Mouse (Mus musculus): ENCODE measurements around the gene Gm30191. TPM values are rescaled to one million over a fixed set of nuclear protein-coding genes. Genes with fewer than 3 reads are reported as not detected.

The Gm30191 gene
- polyA plus RNA-seq, 2 experiments = not detected

DNA sequence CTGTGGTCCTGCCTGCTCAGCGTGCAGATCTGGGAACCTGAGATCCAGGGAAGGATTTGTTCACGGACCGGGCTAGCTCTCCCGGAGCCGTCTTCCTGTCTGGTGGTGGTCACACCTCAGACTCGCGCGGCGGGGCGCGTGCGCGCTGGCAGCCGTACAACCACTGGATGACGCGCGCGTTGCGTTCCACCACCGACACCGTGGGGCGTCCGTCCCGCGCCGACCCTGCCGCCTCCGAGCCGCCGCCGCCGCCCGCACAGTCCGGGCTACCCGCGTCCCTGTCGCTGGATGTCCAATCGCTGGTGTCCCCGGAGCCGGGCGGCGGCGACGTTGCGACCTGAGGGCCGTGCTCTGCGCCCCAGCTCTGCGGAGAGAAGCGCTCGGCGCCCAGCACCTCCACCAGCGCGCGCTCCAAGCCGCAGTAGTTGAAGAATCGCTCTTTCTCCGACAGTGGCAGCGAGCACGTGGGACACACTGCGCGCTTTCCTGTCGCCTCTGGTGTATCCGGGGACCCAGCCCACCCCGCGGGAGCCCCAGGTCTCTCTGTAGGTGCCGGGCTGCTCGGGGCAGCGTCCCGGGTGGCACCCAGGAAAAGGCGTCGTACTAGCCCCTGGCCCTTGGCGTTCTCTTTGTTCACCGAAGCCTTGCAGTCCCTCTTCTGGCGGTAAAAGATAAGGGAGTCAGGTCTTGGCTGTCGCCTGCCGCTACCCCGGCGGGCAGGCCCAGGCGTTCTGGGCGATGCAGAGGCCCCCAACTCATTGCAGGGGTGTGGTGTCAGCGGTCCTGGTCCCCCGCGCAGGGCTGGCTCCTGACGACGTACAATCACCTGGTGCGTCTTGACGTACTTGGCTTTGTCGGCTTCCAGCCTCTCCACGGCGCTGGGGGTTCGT, 4.8 kb downstream of the Gm30191 start:
- H3K9ac ChIP-seq (replicated peaks) = no peak overlapping the region
- H3K4me1 ChIP-seq (replicated peaks; ENCODE audit: control insufficient read depth in 2 of 2, insufficient read depth in 2 of 2, low read length in 1 of 2) = peaks cover 0 to 18% of the 10 kb centered on the region in 2 experiments; a peak in 2 of 4 replicates
- DNase-seq (ENCODE audit: low read depth in 3 of 3, low spot score in 3 of 3) = no peak
- H3K4me3 ChIP-seq (ENCODE audit: insufficient read depth in 1 of 2, low read depth in 2 of 2, low read length in 2 of 2) = peak overlapping the region; percentile 2 to 43; a peak in 3 of 4 replicates
- no peak overlapping the region for H3K27ac ChIP-seq
- peaks cover 84% of the 10 kb centered on the region for H3K27me3 ChIP-seq (ENCODE audit: control insufficient read depth, insufficient read depth, low read length)
- H3K36me3 ChIP-seq (replicated peaks; ENCODE audit: control insufficient read depth, insufficient read depth, low read depth) = no peaks in the 10 kb centered on the region
- no peaks in the 10 kb centered on the region for H3K9me3 ChIP-seq (ENCODE audit: control insufficient read depth, low read length)
- peak; percentile 34; the same call in 1 of the 2 replicates for ATAC-seq (ENCODE audit: insufficient read depth)
- 1% methylated on average over 91 of the region's 91 CpGs for WGBS (ENCODE audit: insufficient replicate concordance)
- no peak for TF ChIP-seq CTCF (IDR thresholded peaks at IDR 0.05; ENCODE audit: low read depth)
- TF ChIP-seq EP300 (IDR thresholded peaks at IDR 0.05; ENCODE audit: low read depth) = no peak
- H3K4me2 ChIP-seq (ENCODE audit: low read depth) = peak overlapping the region; percentile 61

DNA sequence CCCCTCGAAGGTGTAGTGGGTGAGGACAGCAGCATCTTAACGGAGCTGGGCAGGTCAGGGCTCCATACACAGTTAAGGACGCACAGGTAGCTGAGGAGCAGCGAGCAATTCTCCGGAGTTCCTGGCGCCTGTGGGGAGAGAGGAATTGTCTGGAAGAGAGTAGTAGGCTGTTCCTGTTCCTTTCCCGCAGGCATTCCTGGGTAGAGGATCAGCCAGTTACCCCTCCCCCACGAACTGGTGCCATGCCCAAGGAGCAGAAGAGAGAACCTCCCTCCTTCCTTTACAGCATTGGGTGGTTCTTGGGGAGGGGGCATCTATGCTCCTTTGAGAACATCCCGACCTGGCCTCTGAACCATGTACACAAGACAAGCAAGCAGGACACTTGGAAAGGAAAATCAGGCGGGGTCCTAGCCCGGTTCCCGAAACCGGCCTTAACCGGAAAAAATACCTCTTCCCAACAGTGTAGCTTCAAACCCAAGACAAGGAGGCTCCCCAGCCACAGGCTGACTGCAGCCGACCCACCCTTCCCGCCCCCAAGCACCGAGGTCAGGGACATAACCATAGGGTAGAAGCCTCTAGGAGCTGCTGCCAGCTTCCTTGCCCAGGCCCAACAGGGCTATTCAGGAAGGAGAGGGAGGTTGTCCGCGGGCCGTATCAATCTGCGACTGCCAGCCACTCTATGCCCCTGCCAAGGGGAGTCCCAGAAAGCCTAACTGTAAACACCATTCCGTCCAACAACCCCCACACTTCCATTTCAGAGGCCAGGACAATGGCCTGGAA, 5.6 kb downstream of the Gm30191 start:
- TF ChIP-seq EP300 (IDR thresholded peaks at IDR 0.05; ENCODE audit: low read depth) (no peak), CTCF (IDR thresholded peaks at IDR 0.05; ENCODE audit: low read depth) (no peak)

DNA sequence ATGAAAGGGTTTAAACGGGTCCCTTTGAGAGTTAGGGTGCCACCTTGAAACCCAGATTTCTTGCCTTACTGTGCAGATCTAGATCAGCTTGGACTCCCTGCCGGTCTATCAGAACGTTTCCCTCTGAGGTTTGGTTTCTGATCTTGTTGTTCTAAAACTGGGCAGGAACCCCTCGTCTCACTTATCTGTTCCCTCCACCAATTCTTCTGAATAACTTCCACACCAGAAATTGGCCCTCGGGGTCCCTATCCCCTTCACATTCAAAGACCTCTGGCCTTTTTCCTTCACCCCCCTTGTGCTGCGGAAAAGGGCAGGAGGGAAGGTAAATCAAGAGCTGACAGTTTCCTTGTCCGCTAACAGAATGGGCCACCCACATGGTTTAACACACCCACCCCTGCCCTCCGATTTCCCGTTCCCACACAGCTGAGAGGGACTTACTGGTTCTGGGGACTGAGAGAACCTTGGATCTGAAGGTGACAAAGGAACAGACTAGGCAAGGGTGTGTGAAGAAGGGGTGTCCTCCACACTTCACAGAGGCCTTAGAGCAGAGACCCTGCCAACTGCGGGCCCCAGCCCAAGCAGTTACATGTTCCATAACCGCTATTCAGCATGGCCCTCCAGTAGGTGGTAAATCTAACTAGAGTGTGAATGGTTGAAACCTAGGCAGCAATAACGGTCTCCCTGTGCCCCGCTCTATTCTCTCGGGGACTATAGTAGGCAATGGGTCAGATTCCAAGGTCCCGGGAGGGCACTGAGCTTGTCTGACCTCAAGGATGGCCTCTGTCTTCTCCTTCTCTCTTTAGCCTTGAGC, 6.4 kb downstream of the Gm30191 start:
- H3K9ac ChIP-seq (replicated peaks) = no peak overlapping the region
- H3K27ac ChIP-seq = no peak overlapping the region
- ATAC-seq (ENCODE audit: insufficient read depth) = no peak
- no peak overlapping the region for H3K4me2 ChIP-seq (ENCODE audit: low read depth)
- DNase-seq (ENCODE audit: low read depth in 3 of 3, low spot score in 3 of 3) = no peak
- 0 out of 4 replicates have a peak overlapping the region, but pooled peaks of 1 of the 2 experiments have one; percentile 28 for H3K4me3 ChIP-seq (ENCODE audit: insufficient read depth in 1 of 2, low read depth in 2 of 2, low read length in 2 of 2)
- 13% methylated on average over 15 of the region's 15 CpGs for WGBS (ENCODE audit: insufficient replicate concordance)
- H3K9me3 ChIP-seq (ENCODE audit: control insufficient read depth, low read length) = no peaks in the 10 kb centered on the region
- TF ChIP-seq CTCF (IDR thresholded peaks at IDR 0.05; ENCODE audit: low read depth) = no peak
- TF ChIP-seq EP300 (IDR thresholded peaks at IDR 0.05; ENCODE audit: low read depth) = no peak
- H3K27me3 ChIP-seq (ENCODE audit: control insufficient read depth, insufficient read depth, low read length) = peaks cover 75% of the 10 kb centered on the region
- no peaks in the 10 kb centered on the region for H3K36me3 ChIP-seq (replicated peaks; ENCODE audit: control insufficient read depth, insufficient read depth, low read depth)
- peaks cover 0 to 18% of the 10 kb centered on the region in 2 experiments; a peak in 2 of 4 replicates for H3K4me1 ChIP-seq (replicated peaks; ENCODE audit: control insufficient read depth in 2 of 2, insufficient read depth in 2 of 2, low read length in 1 of 2)

More for the DNA sequence above, 5.6 kb downstream of the Gm30191 start:
- H3K36me3 ChIP-seq (replicated peaks; ENCODE audit: control insufficient read depth, insufficient read depth, low read depth) = no peaks in the 10 kb centered on the region
- DNase-seq (ENCODE audit: low read depth in 3 of 3, low spot score in 3 of 3) = no peak
- H3K27ac ChIP-seq = no peak overlapping the region
- H3K9ac ChIP-seq (replicated peaks) = no peak overlapping the region
- peaks cover 83% of the 10 kb centered on the region for H3K27me3 ChIP-seq (ENCODE audit: control insufficient read depth, insufficient read depth, low read length)
- peaks cover 0 to 18% of the 10 kb centered on the region in 2 experiments; a peak in 2 of 4 replicates for H3K4me1 ChIP-seq (replicated peaks; ENCODE audit: control insufficient read depth in 2 of 2, insufficient read depth in 2 of 2, low read length in 1 of 2)
- ATAC-seq (ENCODE audit: insufficient read depth) = no peak
- H3K4me3 ChIP-seq (ENCODE audit: insufficient read depth in 1 of 2, low read depth in 2 of 2, low read length in 2 of 2) = peak overlapping the region in 1 of 2 experiments; percentile 43; a peak in 1 of 4 replicates
- H3K9me3 ChIP-seq (ENCODE audit: control insufficient read depth, low read length) = no peaks in the 10 kb centered on the region
- 8% methylated on average over 22 of the region's 22 CpGs for WGBS (ENCODE audit: insufficient replicate concordance)
- peak overlapping the region; percentile 61 for H3K4me2 ChIP-seq (ENCODE audit: low read depth)

DNA sequence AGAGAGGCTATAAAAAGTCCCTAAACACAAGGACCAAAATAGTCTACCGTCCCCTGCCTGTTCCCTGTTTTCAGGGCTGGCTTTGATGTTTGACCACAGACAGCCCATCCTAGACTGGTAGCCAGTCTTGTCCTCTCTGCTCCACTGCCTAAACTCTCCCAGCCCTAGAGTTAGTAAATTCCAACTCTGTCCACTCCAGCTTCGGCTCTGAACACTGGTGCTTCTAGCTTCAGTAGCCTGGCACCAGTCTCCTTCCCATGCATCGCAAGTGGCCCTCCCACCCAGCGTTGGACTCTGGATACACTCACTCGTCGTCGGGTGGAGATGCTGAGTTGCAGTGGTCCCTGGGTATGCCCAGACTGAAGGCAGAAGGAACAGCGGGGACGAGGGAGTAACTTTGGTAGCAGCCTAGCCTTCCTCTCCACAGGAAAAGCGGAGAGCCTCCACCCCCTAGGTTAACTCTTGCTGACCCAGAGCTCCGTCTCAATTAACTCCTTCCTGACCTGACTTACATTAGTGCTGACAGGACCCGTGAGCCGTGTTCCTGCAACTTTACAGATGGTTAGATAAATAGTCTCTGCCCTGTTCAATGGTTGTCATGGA, 7.1 kb downstream of the Gm30191 start, which contains the start of gene Grrp1:
TSS of gene Grrp1 (minus strand) at position 385 of the 603 bp plus-strand sequence.
- ATAC-seq (ENCODE audit: insufficient read depth) (no peak), DNase-seq (ENCODE audit: low read depth in 3 of 3, low spot score in 3 of 3) (no peak)
- Histone ChIP-seq H3K27me3 (ENCODE audit: control insufficient read depth, insufficient read depth, low read length) (peaks cover 73% of the 10 kb centered on the region), H3K9ac (replicated peaks) (no peak within 1 kb of the TSS), H3K4me1 (replicated peaks; ENCODE audit: control insufficient read depth in 2 of 2, insufficient read depth in 2 of 2, low read length in 1 of 2) (peaks cover 0 to 18% of the 10 kb centered on the region in 2 experiments; a peak in 2 of 4 replicates), H3K27ac (no peak within 1 kb of the TSS), H3K4me3 (ENCODE audit: insufficient read depth in 1 of 2, low read depth in 2 of 2, low read length in 2 of 2) (peak within 1 kb of the TSS in 1 of 2 experiments; percentile 28; a peak in 2 of 4 replicates), H3K9me3 (ENCODE audit: control insufficient read depth, low read length) (no peaks in the 10 kb centered on the region), H3K4me2 (ENCODE audit: low read depth) (peak within 1 kb of the TSS; percentile 9; the same call in 1 of the 2 replicates), H3K36me3 (replicated peaks; ENCODE audit: control insufficient read depth, insufficient read depth, low read depth) (no peaks in the 10 kb centered on the region)
- 3% methylated on average over 13 of the region's 13 CpGs for WGBS (ENCODE audit: insufficient replicate concordance)
- TF ChIP-seq EP300 (IDR thresholded peaks at IDR 0.05; ENCODE audit: low read depth) (no peak), CTCF (IDR thresholded peaks at IDR 0.05; ENCODE audit: low read depth) (no peak)

All from liver, embryonic 14.5 days (tissue).